Comparison of ENCODE assay signal across 8 mouse cellular contexts in genomic region chrX:48124132-48125071, GRCm38 (mm10). TPM values are rescaled to one million over a fixed set of nuclear protein-coding genes. Genes with fewer than 3 reads are reported as not detected.
DNase-seq lines count a peak whose midpoint lies in the region; ATAC-seq and TF ChIP-seq lines count a peak whose summit lies in the region.

No protein-coding gene starts in this region.

- H3K9me3 ChIP-seq in embryonic facial prominence, embryonic 12.5 days: no peaks in the 10 kb centered on the region
- no peaks in the 10 kb centered on the region for H3K9me3 ChIP-seq in limb, embryonic 15.5 days
- no peaks in the 10 kb centered on the region for H3K9me3 ChIP-seq in stomach, embryonic 16.5 days (replicated peaks; ENCODE audit: control insufficient read depth, low read length)

- no peaks in the 10 kb centered on the region for H3K79me2 ChIP-seq in myocyte (ENCODE audit: control insufficient read depth, insufficient read depth)

- DNase-seq in B cell, adult 2 months: peak; percentile 73
- DNase-seq in adrenal gland, postnatal 10 days: peak; percentile 82
- DNase-seq in heart, adult 8-10 months (ENCODE audit: low spot score): peak; percentile 54
- peak; percentile 68 for DNase-seq in kidney, adult 18-20 months

- no peak for TF ChIP-seq POLR2A in myocyte (IDR thresholded peaks at IDR 0.05; ENCODE audit: insufficient read length, low read depth)

- no peak overlapping the region for H3K9ac ChIP-seq in embryonic facial prominence, embryonic 12.5 days
- no peak overlapping the region for H3K9ac ChIP-seq in limb, embryonic 15.5 days
- H3K9ac ChIP-seq in stomach, embryonic 16.5 days (ENCODE audit: low read length): no peak overlapping the region

- peak overlapping the region; percentile 31; the same call in 1 of the 2 replicates for H3K4me2 ChIP-seq in embryonic facial prominence, embryonic 12.5 days (replicated peaks)
- 0 out of 2 replicates have a peak overlapping the region, but pooled peaks have one; percentile 3 for H3K4me2 ChIP-seq in limb, embryonic 15.5 days
- peak overlapping the region; percentile 45 for H3K4me2 ChIP-seq in myocyte (ENCODE audit: low read depth)
- H3K4me2 ChIP-seq in stomach, embryonic 16.5 days (ENCODE audit: low read depth, low read length): peak overlapping the region; percentile 38

- 30% methylated on average over 17 of the region's 17 CpGs for WGBS in embryonic facial prominence, embryonic 12.5 days
- WGBS in limb, embryonic 15.5 days: 27% methylated on average over 17 of the region's 17 CpGs
- 26% methylated on average over 17 of the region's 17 CpGs for WGBS in stomach, embryonic 16.5 days

- H3K4me1 ChIP-seq in embryonic facial prominence, embryonic 12.5 days: no peaks in the 10 kb centered on the region
- no peaks in the 10 kb centered on the region for H3K4me1 ChIP-seq in limb, embryonic 15.5 days
- H3K4me1 ChIP-seq in stomach, embryonic 16.5 days (ENCODE audit: control insufficient read depth, insufficient read depth, low read length): no peaks in the 10 kb centered on the region

- H3K27ac ChIP-seq in embryonic facial prominence, embryonic 12.5 days: no peak overlapping the region
- H3K27ac ChIP-seq in limb, embryonic 15.5 days: no peak overlapping the region
- H3K27ac ChIP-seq in stomach, embryonic 16.5 days (ENCODE audit: low read length): no peak overlapping the region

- no peak for ATAC-seq in embryonic facial prominence, embryonic 12.5 days (ENCODE audit: insufficient number of reproducible peaks, insufficient read depth, low FRiP score, low TSS enrichment)
- ATAC-seq in limb, embryonic 15.5 days (ENCODE audit: insufficient number of reproducible peaks, low FRiP score, low TSS enrichment, low read depth): no peak
- no peak for ATAC-seq in stomach, embryonic 16.5 days (ENCODE audit: insufficient read depth, low FRiP score)

- H3K36me3 ChIP-seq in embryonic facial prominence, embryonic 12.5 days: no peaks in the 10 kb centered on the region
- no peaks in the 10 kb centered on the region for H3K36me3 ChIP-seq in limb, embryonic 15.5 days
- H3K36me3 ChIP-seq in myocyte (ENCODE audit: control insufficient read depth, insufficient read depth): no peaks in the 10 kb centered on the region
- no peaks in the 10 kb centered on the region for H3K36me3 ChIP-seq in stomach, embryonic 16.5 days (ENCODE audit: control insufficient read depth, insufficient read depth, low read length)

- no peak overlapping the region for H3K4me3 ChIP-seq in embryonic facial prominence, embryonic 12.5 days
- H3K4me3 ChIP-seq in limb, embryonic 15.5 days: no peak overlapping the region
- H3K4me3 ChIP-seq in myocyte: no peak overlapping the region
- H3K4me3 ChIP-seq in stomach, embryonic 16.5 days (replicated peaks; ENCODE audit: low read length): no peak overlapping the region

- H3ac ChIP-seq in myocyte (ENCODE audit: control insufficient read depth, insufficient read length): no peak overlapping the region

- no peaks in the 10 kb centered on the region for H3K27me3 ChIP-seq in embryonic facial prominence, embryonic 12.5 days
- H3K27me3 ChIP-seq in limb, embryonic 15.5 days: 0 out of 2 replicates have a peak, but pooled peaks cover 7% of the 10 kb centered on the region
- H3K27me3 ChIP-seq in myocyte (ENCODE audit: control insufficient read depth, insufficient read depth, insufficient read length): no peaks in the 10 kb centered on the region
- H3K27me3 ChIP-seq in stomach, embryonic 16.5 days (ENCODE audit: control insufficient read depth, insufficient read depth, low read length): no peaks in the 10 kb centered on the region

TF ChIP-seq in myocyte, 11 proteins besides CTCF, POLR2A, EP300 and RAD21:
- TF ChIP-seq USF1 (IDR thresholded peaks at IDR 0.05; ENCODE audit: low read depth) (no peak), MYOD1 (IDR thresholded peaks at IDR 0.05; ENCODE audit: control insufficient read depth in 1 of 3, insufficient read length in 2 of 3, low read depth in 2 of 3) (no peak), CEBPB (IDR thresholded peaks at IDR 0.05; ENCODE audit: insufficient read depth, poor library complexity, severe bottlenecking) (no peak), REST (IDR thresholded peaks at IDR 0.05; ENCODE audit: insufficient read depth, insufficient read length) (no peak), SRF (IDR thresholded peaks at IDR 0.05; ENCODE audit: control insufficient read depth, insufficient read length, low read depth) (no peak), TCF12 (IDR thresholded peaks at IDR 0.05; ENCODE audit: insufficient read depth, poor library complexity, severe bottlenecking) (no peak), MYOG (IDR thresholded peaks at IDR 0.05; ENCODE audit: control insufficient read depth in 1 of 3, insufficient read depth in 1 of 3, insufficient read length in 2 of 3, low read depth in 2 of 3) (no peak), TCF3 (IDR thresholded peaks at IDR 0.05; ENCODE audit: insufficient read length, low read depth) (no peak), POLR2AphosphoS2 (IDR thresholded peaks at IDR 0.05; ENCODE audit: insufficient read length, low read depth) (no peak), MAX (IDR thresholded peaks at IDR 0.05; ENCODE audit: low read depth) (no peak), E2F4 (IDR thresholded peaks at IDR 0.05; ENCODE audit: insufficient read depth) (no peak)

RNA-seq across cellular contexts. Expression of gene Xpnpep2, which starts 15.9 kb away (rescaled TPM):
- 1 to 10 TPM; 1.5 to 2.1 TPM for total RNA-seq in adrenal gland, postnatal 10 days (2021)
- polyA plus RNA-seq in embryonic facial prominence, embryonic 12.5 days (2016; fragmentation: Nextera tagmentation; extraction: Ambion mirVana): 3.6 and 3.8 TPM in 2 replicates
- total RNA-seq in heart, adult 8-10 months (2022): 1 to 10 TPM; 1.6 to 4.1 (median 2.6) TPM
- 5.7 and 5.8 TPM in 2 replicates for polyA plus RNA-seq in limb, embryonic 15.5 days (2015; fragmentation: Nextera tagmentation; extraction: Ambion mirVana)
- 1.0 TPM for polyA plus RNA-seq in myocyte (2012; fragmentation: generic; extraction: Trizol)
- polyA plus RNA-seq in stomach, embryonic 16.5 days (2015; fragmentation: Nextera tagmentation; extraction: Ambion mirVana): 1.3 and 1.4 TPM in 2 replicates

RNA-seq across cellular contexts. Expression of gene Sash3, which starts 21.8 kb away (rescaled TPM):
- 1 to 10 TPM; 4.7 to 5.3 TPM for total RNA-seq in adrenal gland, postnatal 10 days (2021)
- 1.4 and 1.8 TPM in 2 replicates for polyA plus RNA-seq in embryonic facial prominence, embryonic 12.5 days (2016; fragmentation: Nextera tagmentation; extraction: Ambion mirVana)
- total RNA-seq in heart, adult 8-10 months (2022): 1 to 10 TPM in 1 of 4 experiments, under 1 TPM in 3; 0.41 to 1.8 (median 0.76) TPM
- polyA plus RNA-seq in limb, embryonic 15.5 days (2015; fragmentation: Nextera tagmentation; extraction: Ambion mirVana): 4.0 and 4.1 TPM in 2 replicates
- polyA plus RNA-seq in myocyte (2012; fragmentation: generic; extraction: Trizol): not detected
- polyA plus RNA-seq in stomach, embryonic 16.5 days (2015; fragmentation: Nextera tagmentation; extraction: Ambion mirVana): 4.3 and 5.0 TPM in 2 replicates
